Mouse (Mus musculus) intestine, embryonic 15.5 days (tissue): ENCODE results near the gene Mrpl43. TPM values are rescaled to one million over a fixed set of nuclear protein-coding genes. Genes with fewer than 3 reads are reported as not detected.

Experiments
- ATAC-seq: fragments of 200-750 bp; cut with Nextera tagmentation; 2 replicates; pipeline ENCODE4 v1.8.0; 2017; ENCODE audit warnings: moderate TSS enrichment, moderate library complexity
- H3K27ac ChIP-seq: fragments of 300-500 bp; sonication (generic); 2 replicates; pipeline ENCODE4 v1.5.1; 2015; ENCODE audit warnings: mild to moderate bottlenecking, inconsistent platforms
- H3K27me3 ChIP-seq: fragments of 300-500 bp; sonication (generic); replicated peaks from 2 replicates; pipeline ENCODE4 v1.6.1; 2015; ENCODE audit warnings: inconsistent platforms
- H3K36me3 ChIP-seq: fragments of 300-500 bp; sonication (generic); 2 replicates; pipeline ENCODE4 v1.6.1; 2015; ENCODE audit warnings: inconsistent platforms
- H3K4me1 ChIP-seq: fragments of 300-500 bp; sonication (generic); replicated peaks from 2 replicates; pipeline ENCODE4 v1.6.1; 2015; ENCODE audit warnings: inconsistent platforms
- H3K4me2 ChIP-seq: fragments of 300-500 bp; sonication (generic); replicated peaks from 2 replicates; pipeline ENCODE4 v1.6.1; 2015; ENCODE audit warnings: mild to moderate bottlenecking, inconsistent platforms
- H3K4me3 ChIP-seq: fragments of 300-500 bp; sonication (generic); replicated peaks from 2 replicates; pipeline ENCODE4 v1.5.1; 2015; ENCODE audit warnings: inconsistent platforms
- H3K9ac ChIP-seq: fragments of 300-500 bp; sonication (generic); 2 replicates; pipeline ENCODE4 v1.6.1; 2015; ENCODE audit warnings: inconsistent platforms
- H3K9me3 ChIP-seq: fragments of 300-500 bp; sonication (generic); 2 replicates; pipeline ENCODE4 v1.6.1; 2016; ENCODE audit warnings: inconsistent platforms
- WGBS: fragments of 180-500 bp; shearing (Covaris S2); methylation state at CpG from one replicate; pipeline ENCODE4 v1.1.7; 2015; 5-methylcytosine and 5-hydroxymethylcytosine counted together
- polyA plus RNA-seq: library from polyadenylated mRNA; unstranded; fragments of >200 nt; fragmentation: Nextera tagmentation; extraction: Ambion mirVana; gene quantifications from 2 replicates; pipeline ENCODE4 v1.2.1, GENCODE M21; 2015

The Mrpl43 gene
- polyA plus RNA-seq, 1 experiment from 2014 or later, result 73.8 TPM

DNA sequence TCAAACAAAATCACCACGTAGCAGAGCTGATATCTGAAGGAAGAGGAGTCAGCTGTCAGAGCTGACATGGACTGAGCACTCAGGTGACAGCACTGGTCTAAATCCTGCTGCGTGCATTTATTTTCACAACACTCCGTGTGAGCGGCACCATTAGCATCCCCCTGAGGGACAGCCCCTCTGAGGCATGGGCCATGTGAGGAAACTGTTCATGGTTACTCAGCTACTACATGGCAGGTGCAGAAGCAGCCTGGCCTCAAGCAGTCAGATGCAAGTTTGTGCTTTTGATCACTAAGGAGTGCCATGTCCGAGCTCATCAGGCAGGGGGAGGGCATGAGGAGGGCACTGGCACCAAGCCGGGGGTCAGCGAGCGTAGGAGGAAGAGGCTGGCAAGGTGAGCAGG, 6.6 kb downstream of the Mrpl43 start:
- Histone ChIP-seq H3K4me2 (no peak overlapping the region), H3K27ac (no peak overlapping the region), H3K9ac (no peak overlapping the region), H3K4me3 (no peak overlapping the region), H3K27me3 (no peaks in the 10 kb centered on the region), H3K9me3 (no peaks in the 10 kb centered on the region), H3K36me3 (peaks cover 9% of the 10 kb centered on the region; the same call in 1 of the 2 replicates), H3K4me1 (no peaks in the 10 kb centered on the region)
- no peak for ATAC-seq
- 80% methylated on average over 8 of the region's 8 CpGs for WGBS

DNA sequence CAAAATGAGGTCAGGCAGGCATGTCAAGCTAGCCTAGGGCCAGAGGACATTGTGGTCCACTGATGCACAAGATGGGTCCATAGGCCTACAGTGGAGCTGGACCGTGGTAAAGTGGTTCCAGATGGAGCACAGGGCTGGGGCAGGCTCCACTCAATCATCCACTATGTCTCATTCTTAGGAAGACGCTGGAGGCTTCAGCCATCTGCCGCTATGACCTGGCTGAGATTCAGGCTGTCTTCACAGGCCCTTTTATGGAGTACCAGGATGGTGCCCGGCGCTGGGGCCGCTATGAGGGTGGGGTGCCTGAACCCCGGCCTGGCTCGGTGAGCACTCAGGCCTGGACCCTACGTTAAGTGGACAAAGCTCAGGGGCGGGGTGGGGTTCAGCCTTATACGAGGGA, 8.5 kb downstream of the Mrpl43 start:
- H3K4me2 ChIP-seq, result no peak overlapping the region
- no peak for ATAC-seq
- H3K9ac ChIP-seq, result no peak overlapping the region
- WGBS, result 86% methylated on average over 11 of the region's 11 CpGs
- H3K4me3 ChIP-seq, result no peak overlapping the region
- no peaks in the 10 kb centered on the region for H3K4me1 ChIP-seq
- H3K27ac ChIP-seq, result no peak overlapping the region
- H3K36me3 ChIP-seq, result peaks cover 6% of the 10 kb centered on the region; the same call in 1 of the 2 replicates
- no peaks in the 10 kb centered on the region for H3K9me3 ChIP-seq
- H3K27me3 ChIP-seq, result no peaks in the 10 kb centered on the region

DNA sequence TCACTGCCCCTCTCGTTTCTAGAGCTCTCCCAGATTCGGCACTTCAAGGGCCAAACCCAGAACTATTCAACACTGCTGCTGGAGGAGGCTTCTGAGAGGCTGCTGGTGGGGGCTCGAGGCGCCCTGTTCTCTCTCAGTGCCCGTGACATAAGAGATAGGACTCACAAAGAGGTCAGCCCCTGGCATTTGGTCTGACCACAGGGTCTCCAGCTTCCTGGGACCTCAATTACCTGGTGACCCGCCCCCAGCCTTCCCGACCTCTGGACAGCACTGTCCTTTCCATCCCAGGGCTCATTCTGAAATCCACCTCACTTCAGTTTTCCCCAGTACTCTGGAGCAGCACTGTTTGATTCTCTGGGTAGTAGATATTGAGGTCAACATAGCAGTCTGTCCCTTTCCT, 13.5 kb downstream of the Mrpl43 start:
- no peak overlapping the region for H3K27ac ChIP-seq
- H3K9ac ChIP-seq, result no peak overlapping the region
- H3K4me3 ChIP-seq, result no peak overlapping the region
- WGBS, result 64% methylated on average over 7 of the region's 7 CpGs
- H3K36me3 ChIP-seq, result no peaks in the 10 kb centered on the region
- H3K4me1 ChIP-seq, result peaks cover 18% of the 10 kb centered on the region
- H3K4me2 ChIP-seq, result no peak overlapping the region
- no peaks in the 10 kb centered on the region for H3K27me3 ChIP-seq
- H3K9me3 ChIP-seq, result no peaks in the 10 kb centered on the region
- no peak for ATAC-seq

DNA sequence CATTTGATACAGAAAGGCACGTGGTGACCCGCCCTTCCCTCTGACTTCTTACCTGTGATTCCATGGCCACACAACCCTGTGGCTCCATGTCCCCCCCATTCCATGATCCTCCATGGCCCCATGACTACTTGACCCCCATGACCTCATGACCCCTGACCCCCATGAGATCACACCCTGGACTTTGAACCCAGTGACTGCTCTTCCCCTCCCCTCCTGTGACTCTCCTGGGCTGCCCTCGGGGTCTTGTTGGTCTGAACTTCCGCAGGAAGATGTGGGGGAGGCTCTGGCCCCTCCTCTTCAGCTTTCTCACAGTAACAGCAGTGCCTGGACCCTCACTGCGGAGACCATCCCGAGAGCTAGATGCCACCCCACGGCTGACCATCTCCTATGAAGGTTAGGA, 14.0 kb downstream of the Mrpl43 start:
- Histone ChIP-seq H3K27ac (no peak overlapping the region), H3K4me3 (no peak overlapping the region), H3K4me1 (peaks cover 19% of the 10 kb centered on the region), H3K4me2 (no peak overlapping the region), H3K9me3 (no peaks in the 10 kb centered on the region), H3K36me3 (no peaks in the 10 kb centered on the region), H3K9ac (no peak overlapping the region), H3K27me3 (no peaks in the 10 kb centered on the region)
- ATAC-seq, result no peak
- 53% methylated on average over 7 of the region's 7 CpGs for WGBS

DNA sequence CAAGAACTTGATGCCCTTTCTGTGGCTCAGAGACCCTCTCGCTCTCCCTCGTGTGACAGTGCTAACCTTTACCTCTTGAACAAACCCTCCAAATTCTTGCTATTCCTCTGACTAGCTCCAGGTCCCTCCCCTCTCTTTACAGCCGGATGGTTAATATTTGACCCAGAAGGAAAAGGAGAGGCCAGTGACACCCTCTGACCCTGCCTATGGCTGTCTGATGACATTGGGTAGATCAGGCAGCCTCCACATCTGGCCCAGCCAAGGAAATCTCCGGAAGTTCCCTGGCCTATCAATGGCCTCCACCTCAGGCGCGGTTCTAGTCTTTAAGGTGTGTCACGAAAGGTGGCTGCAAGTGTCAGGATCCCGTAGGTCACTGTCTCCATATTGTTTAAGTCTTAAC, 15.2 kb downstream of the Mrpl43 start:
- Histone ChIP-seq H3K4me2 (peak overlapping the region; percentile 97), H3K27ac (peak overlapping the region; percentile 93), H3K27me3 (no peaks in the 10 kb centered on the region), H3K4me3 (peak overlapping the region; percentile 76), H3K4me1 (peaks cover 26% of the 10 kb centered on the region), H3K9ac (peak overlapping the region; percentile 81; the same call in 1 of the 2 replicates), H3K36me3 (no peaks in the 10 kb centered on the region), H3K9me3 (no peaks in the 10 kb centered on the region)
- ATAC-seq, result peak; percentile 76
- 60% methylated on average over 8 of the region's 8 CpGs for WGBS

DNA sequence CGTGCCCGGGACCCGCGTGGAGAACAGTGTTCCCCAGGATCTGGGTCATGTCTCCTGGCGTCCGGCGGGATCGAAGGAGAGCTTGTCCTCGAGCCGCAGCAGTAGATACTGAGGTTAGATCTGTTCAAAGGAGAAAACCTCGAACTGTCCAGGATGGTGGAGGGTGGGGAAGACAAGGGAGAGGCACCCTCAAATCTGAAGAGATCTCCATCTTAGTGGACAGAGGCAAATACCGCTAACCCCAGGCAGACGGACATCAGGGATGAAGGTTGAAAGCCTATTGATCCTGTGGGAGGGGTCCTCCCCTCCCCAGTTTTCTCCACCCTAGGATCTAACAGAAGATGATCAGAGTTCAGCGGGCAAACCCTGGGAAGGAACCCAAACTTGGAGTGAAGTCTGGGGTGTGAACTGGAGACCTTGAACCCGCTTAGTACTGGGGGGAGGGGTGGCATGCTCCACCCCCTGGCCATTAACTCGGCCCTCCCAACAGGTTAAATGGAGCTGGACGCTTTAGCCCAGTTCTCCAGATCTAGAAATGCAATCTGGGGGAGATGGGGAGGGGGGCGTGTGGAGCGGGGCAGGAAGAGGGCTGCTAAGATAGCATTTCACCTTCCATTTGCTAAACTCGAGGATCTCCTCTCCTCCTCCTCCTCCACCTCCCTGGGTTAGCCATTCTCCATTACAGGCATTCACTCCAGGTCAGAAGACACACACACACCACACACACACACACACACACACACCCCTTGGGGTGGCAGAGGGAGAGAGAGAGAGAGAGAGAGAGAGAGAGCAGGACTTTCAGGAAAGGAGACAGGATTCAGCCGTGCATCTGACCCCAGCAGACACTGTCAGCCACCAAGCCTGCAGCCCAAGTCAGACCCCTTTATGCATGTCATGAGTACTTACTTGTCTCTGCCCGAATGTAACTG, 16.4 kb downstream of the Mrpl43 start:
- peak overlapping the region; percentile 81 for H3K9ac ChIP-seq
- no peaks in the 10 kb centered on the region for H3K27me3 ChIP-seq
- H3K4me2 ChIP-seq, result peak overlapping the region; percentile 97
- peaks cover 26% of the 10 kb centered on the region for H3K4me1 ChIP-seq
- WGBS, result 5% methylated on average over 22 of the region's 22 CpGs
- no peaks in the 10 kb centered on the region for H3K9me3 ChIP-seq
- H3K27ac ChIP-seq, result peak overlapping the region; percentile 93
- peak overlapping the region; percentile 76 for H3K4me3 ChIP-seq
- no peaks in the 10 kb centered on the region for H3K36me3 ChIP-seq
- 0 out of 2 replicates have a peak, but pooled peaks have one; percentile 8 for ATAC-seq

DNA sequence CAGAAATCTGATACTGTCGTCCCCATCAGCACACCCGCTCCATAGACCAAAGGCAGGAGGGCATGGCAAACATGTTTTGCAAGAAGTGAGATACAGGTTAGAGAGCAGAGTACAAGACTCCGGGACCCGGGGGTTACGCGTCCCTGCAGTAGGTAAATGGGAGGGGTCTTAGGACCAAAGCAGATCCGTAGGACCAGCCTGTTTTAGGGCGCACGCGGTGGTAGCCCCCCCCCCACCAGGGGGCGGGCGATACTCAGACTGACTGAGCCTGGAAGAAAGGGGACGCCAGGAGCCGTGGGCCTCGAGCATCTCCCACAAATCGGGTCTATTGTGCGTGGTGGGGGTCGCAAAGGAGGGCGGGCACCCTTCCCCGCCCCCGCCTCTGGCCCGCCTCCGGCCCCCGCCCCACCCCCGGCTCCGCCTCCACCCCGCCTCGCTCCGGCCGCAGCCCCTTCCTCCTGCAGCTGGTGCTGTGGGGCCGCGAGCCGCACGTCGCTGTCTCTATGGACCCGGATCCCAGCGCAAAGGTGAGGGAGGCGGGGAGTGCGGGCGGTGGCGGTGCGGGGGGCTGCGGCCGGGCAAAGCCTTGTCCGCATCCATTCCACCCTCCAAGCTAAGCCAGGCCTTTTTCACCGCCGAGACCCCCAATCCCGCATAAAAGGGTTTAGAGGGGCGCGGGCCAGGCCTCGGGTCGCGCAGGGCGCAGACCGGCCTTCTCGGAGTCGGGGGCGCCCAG, 17.2 kb downstream of the Mrpl43 start, which contains the start of gene Sema4g:
Gene Sema4g, plus strand, starts transcription at position 271 of the 736 bp plus-strand sequence.
- peak within 1 kb of the TSS; percentile 81 for H3K9ac ChIP-seq
- ATAC-seq, result peak; percentile 64
- H3K9me3 ChIP-seq, result no peaks in the 10 kb centered on the region
- H3K27ac ChIP-seq, result peak within 1 kb of the TSS; percentile 93
- peak within 1 kb of the TSS; percentile 97 for H3K4me2 ChIP-seq
- no peaks in the 10 kb centered on the region for H3K36me3 ChIP-seq
- WGBS, result under 1% methylated on average over 43 of the region's 58 CpGs
- peaks cover 26% of the 10 kb centered on the region for H3K4me1 ChIP-seq
- H3K27me3 ChIP-seq, result no peaks in the 10 kb centered on the region
- peak within 1 kb of the TSS; percentile 76 for H3K4me3 ChIP-seq

DNA sequence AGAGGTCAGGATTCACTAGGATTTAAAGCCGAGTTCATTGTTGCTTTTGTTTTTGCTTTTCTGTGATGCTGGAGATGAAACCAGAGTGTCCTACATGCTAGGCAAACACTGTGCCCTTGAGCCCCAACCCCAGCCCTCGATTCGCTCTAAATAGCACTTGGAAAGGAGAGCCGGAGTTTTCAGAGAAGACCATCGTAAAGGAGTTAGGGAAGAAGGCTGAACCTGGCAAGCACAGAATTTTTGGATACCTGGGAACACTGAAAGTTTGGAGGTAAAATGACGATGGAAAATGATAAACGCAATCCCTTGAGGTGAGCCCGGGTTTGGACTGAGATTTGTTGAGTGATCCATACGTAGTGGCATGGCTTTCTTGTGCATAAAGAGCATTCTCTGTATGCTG, 17.9 kb downstream of the Mrpl43 start:
- peak overlapping the region; percentile 97 for H3K4me2 ChIP-seq
- WGBS, result 27% methylated on average over 9 of the region's 9 CpGs
- H3K9me3 ChIP-seq, result no peaks in the 10 kb centered on the region
- no peaks in the 10 kb centered on the region for H3K36me3 ChIP-seq
- peaks cover 26% of the 10 kb centered on the region for H3K4me1 ChIP-seq
- no peaks in the 10 kb centered on the region for H3K27me3 ChIP-seq
- no peak for ATAC-seq
- peak overlapping the region; percentile 81; the same call in 1 of the 2 replicates for H3K9ac ChIP-seq
- peak overlapping the region; percentile 93 for H3K27ac ChIP-seq
- H3K4me3 ChIP-seq, result peak overlapping the region; percentile 76

DNA sequence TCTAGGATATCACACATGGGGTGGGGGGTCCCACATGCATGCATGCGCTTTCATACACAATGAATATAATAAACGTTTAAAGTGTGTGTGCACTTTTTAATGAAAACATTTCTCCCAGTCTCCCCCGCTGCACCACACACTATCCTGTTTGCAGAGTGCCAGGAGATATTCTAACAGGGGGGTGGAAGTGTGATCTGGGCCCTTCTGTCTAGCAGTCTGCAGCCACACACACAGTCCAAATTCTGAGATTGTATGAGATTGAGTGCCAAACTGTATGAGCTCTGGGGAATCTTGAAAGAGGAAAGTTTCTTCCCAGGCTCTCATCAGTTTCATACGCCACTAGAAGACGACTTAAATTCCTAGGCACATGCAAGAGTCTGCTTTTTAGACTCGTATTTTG, 18.4 kb downstream of the Mrpl43 start:
- no peak overlapping the region for H3K27ac ChIP-seq
- H3K4me2 ChIP-seq, result no peak overlapping the region
- 64% methylated on average over 6 of the region's 6 CpGs for WGBS
- H3K4me1 ChIP-seq, result peaks cover 26% of the 10 kb centered on the region
- H3K9ac ChIP-seq, result no peak overlapping the region
- ATAC-seq, result no peak
- no peak overlapping the region for H3K4me3 ChIP-seq
- H3K9me3 ChIP-seq, result no peaks in the 10 kb centered on the region
- H3K27me3 ChIP-seq, result no peaks in the 10 kb centered on the region
- H3K36me3 ChIP-seq, result no peaks in the 10 kb centered on the region

DNA sequence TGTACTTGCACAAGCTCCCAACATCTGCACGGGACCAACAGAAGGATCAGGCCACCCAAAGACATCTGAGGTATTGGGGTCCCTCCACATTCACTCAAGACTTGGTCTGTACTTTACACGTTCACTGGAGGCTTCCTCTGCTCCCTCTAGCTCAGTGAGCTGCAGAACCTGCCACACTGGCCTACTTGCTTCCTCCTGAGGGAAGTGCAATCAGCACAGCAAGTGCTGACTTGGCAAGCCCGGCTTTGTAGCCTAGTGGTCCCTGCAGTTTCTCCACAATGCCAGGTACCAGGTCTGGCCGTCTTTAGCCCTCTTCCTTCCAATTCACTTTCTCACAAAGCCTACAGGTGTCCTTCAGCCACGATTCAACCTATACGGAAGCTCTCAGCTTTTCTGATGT, 19.2 kb downstream of the Mrpl43 start:
- WGBS, result 66% methylated on average over 6 of the region's 6 CpGs
- Histone ChIP-seq H3K9me3 (no peaks in the 10 kb centered on the region), H3K4me3 (no peak overlapping the region), H3K9ac (no peak overlapping the region), H3K27ac (peak overlapping the region; percentile 88), H3K4me1 (peaks cover 21% of the 10 kb centered on the region), H3K36me3 (no peaks in the 10 kb centered on the region), H3K4me2 (no peak overlapping the region), H3K27me3 (no peaks in the 10 kb centered on the region)
- ATAC-seq, result no peak

DNA sequence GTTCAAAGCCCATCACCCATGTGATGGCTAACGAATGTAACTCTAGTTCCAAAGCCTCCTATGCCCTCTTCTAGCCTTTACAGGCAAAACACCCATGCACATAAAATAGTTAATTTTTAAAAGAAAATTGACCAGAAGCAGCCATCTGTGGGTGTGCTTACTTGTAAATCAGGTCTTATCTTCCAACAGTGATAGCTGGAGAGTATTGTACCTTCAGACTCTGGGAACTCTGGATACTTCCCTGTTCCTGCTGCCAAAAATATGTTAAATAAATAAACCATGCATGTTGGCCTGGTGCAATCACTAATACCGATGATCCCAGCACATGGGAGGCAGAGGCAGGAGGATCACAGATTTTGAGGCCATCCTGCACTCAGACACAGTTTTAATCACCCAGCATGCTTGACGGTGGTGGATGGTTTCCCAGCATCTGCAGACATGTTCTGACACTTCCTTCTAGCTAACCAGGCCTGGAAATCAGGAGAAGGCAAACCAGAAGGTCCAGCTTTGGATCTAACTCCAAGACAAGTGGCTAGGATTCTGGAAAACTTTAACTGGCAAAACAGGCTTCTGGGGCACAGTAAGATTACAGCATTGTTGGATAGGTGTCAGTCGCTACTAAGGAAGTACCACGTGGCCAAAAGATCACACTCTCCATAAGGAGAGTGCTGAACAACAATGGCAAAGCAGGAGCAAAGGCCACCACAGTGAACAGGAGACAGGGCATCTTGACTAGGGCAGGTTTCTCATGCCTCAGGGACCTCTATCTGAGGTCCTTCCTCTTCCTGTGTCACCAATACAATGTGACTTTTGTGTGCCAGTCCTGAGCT, 20.9 kb downstream of the Mrpl43 start:
- 35% methylated on average over 5 of the region's 5 CpGs for WGBS
- Histone ChIP-seq H3K9ac (no peak overlapping the region), H3K4me2 (peak overlapping the region; percentile 6; the same call in 1 of the 2 replicates), H3K4me1 (peaks cover 16% of the 10 kb centered on the region), H3K4me3 (no peak overlapping the region), H3K27me3 (no peaks in the 10 kb centered on the region), H3K27ac (peak overlapping the region; percentile 88), H3K36me3 (peaks cover 7% of the 10 kb centered on the region; the same call in 1 of the 2 replicates), H3K9me3 (no peaks in the 10 kb centered on the region)
- ATAC-seq, result peak; percentile 59
